Mouse (Mus musculus) midbrain, postnatal 0 days (tissue): Measurements from ENCODE around the gene Dlg3. TPM values are rescaled to one million over a fixed set of nuclear protein-coding genes. Genes with fewer than 3 reads are reported as not detected.

Experiments
- ATAC-seq: fragments of 200-750 bp; cut with Nextera tagmentation; 2 replicates; pipeline ENCODE4 v1.8.0; 2017; ENCODE audit warnings: moderate number of reproducible peaks, mild to moderate bottlenecking, moderate TSS enrichment, moderate library complexity; ENCODE audit not compliant: low FRiP score
- DNase-seq: peaks from one replicate; pipeline ENCODE4 v3.0.0-alpha.2; 2015; ENCODE audit warnings: low spot score
- H3K27ac ChIP-seq: fragments of 300-500 bp; sonication (generic); 2 replicates; pipeline ENCODE4 v1.5.1; 2014; ENCODE audit warnings: low read depth, mild to moderate bottlenecking, low read length, mixed read lengths
- H3K27me3 ChIP-seq: fragments of 300-500 bp; sonication (generic); 2 replicates; pipeline ENCODE4 v1.6.1; 2014; ENCODE audit warnings: low read length, control low read depth, mixed read lengths; ENCODE audit not compliant: insufficient read depth
- H3K36me3 ChIP-seq: fragments of 300-500 bp; sonication (generic); 2 replicates; pipeline ENCODE4 v1.6.1; 2014; ENCODE audit warnings: low read length, control low read depth, mixed read lengths; ENCODE audit not compliant: insufficient read depth
- H3K4me1 ChIP-seq: fragments of 300-500 bp; sonication (generic); 2 replicates; pipeline ENCODE4 v1.6.1; 2014; ENCODE audit warnings: mild to moderate bottlenecking, control low read depth, antibody characterized with exemption, low read length, mixed read lengths; ENCODE audit not compliant: insufficient read depth
- H3K4me2 ChIP-seq: fragments of 300-500 bp; sonication (generic); 2 replicates; pipeline ENCODE4 v1.6.1; 2014; ENCODE audit warnings: low read depth, mild to moderate bottlenecking, low read length, mixed read lengths; ENCODE audit not compliant: poor library complexity, severe bottlenecking
- H3K4me3 ChIP-seq: fragments of 300-500 bp; sonication (generic); 2 replicates; pipeline ENCODE4 v1.5.1; 2014; ENCODE audit warnings: low read depth, mild to moderate bottlenecking, low read length, moderate library complexity
- H3K9ac ChIP-seq: fragments of 300-500 bp; sonication (generic); replicated peaks from 2 replicates; pipeline ENCODE4 v1.6.1; 2014; ENCODE audit warnings: mild to moderate bottlenecking, low read length, moderate library complexity, mixed read lengths; ENCODE audit not compliant: poor library complexity, severe bottlenecking
- H3K9me3 ChIP-seq: fragments of 300-500 bp; sonication (generic); 2 replicates; pipeline ENCODE4 v1.6.1; 2016; ENCODE audit warnings: low read length, control low read depth
- CTCF ChIP-seq: IDR thresholded peaks from 2 replicates; pipeline ENCODE4 v1.5.1; 2016; ENCODE audit warnings: antibody characterized with exemption, mild to moderate bottlenecking
- WGBS: fragments of 180-500 bp; shearing (Covaris S2); extraction: QIAGEN DNeasy Blood & Tissue Kit; methylation state at CpG from one replicate; pipeline ENCODE4 v1.1.7; 2014; 5-methylcytosine and 5-hydroxymethylcytosine counted together
- polyA plus RNA-seq: library from polyadenylated mRNA; unstranded; fragments of >200 nt; fragmentation: Nextera tagmentation; extraction: Ambion mirVana; gene quantifications from 2 replicates; pipeline ENCODE4 v1.2.1, GENCODE M21; 2015
- total RNA-seq: library from RNA; depleted of rRNA; stranded (reverse); fragments of >200 nt; gene quantifications from 2 replicates; pipeline ENCODE4 v1.2.3, GENCODE M21; 2014

Gene Dlg3
- total and polyA plus RNA-seq, 2 experiments from 2014 or later: 3.5 to 44.9 TPM

DNA sequence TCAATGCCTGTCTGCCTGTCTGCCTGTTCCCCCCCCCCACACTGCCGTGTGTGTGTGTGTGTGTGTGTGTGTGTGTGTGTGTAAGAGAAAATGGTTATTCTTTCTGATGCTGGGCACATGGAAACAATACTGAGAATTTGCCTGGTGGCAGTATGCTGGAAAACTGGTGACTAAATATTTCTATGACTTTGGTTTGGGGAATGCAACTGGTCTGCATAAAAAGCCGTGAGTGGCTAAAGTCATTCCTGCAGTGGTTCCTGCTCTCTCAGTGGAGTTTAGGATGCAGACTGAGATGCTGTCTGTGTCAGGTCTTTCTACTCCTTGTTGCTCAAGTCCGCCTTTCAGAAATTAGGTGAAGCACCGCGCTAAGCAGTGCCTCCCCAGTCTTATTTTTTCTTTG, 10.9 kb downstream of the Dlg3 start:
- Histone ChIP-seq H3K4me2 (no peak overlapping the region), H3K36me3 (no peaks in the 10 kb centered on the region), H3K4me1 (no peaks in the 10 kb centered on the region), H3K27ac (no peak overlapping the region; the same call in 1 of the 2 replicates), H3K27me3 (no peaks in the 10 kb centered on the region), H3K4me3 (no peak overlapping the region), H3K9me3 (no peaks in the 10 kb centered on the region), H3K9ac (no peak overlapping the region)
- DNase-seq (no peak), ATAC-seq (no peak)
- 31% methylated on average over 5 of the region's 5 CpGs for WGBS
- TF ChIP-seq CTCF: no peak

DNA sequence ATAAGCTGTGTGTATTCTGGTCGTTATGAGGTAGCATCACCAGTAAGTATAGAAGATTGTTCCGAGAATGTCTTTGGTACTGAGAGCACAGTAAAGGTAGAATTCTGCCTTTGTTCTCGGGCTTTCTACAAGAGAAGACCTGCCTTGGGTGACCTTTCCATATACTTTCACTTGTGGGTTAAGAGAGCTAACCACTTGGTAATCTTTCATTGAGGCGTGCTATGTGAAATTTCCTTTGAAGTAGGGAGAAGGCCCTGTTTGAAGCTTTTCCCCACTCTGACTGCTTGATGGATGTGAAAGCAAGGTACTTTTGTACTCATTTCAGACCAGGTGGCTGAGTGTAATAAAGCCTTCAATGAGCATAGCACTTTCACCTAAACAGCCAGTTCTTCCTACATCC, 21.8 kb downstream of the Dlg3 start:
- DNase-seq (no peak), ATAC-seq (no peak)
- no peaks in the 10 kb centered on the region for H3K27me3 ChIP-seq
- H3K9me3 ChIP-seq: no peaks in the 10 kb centered on the region
- 84% methylated on average over 4 of the region's 4 CpGs for WGBS
- H3K9ac ChIP-seq: no peak overlapping the region
- no peak overlapping the region for H3K27ac ChIP-seq
- H3K36me3 ChIP-seq: no peaks in the 10 kb centered on the region
- no peak overlapping the region for H3K4me2 ChIP-seq
- H3K4me3 ChIP-seq: no peak overlapping the region
- H3K4me1 ChIP-seq: no peaks in the 10 kb centered on the region
- no peak for TF ChIP-seq CTCF

DNA sequence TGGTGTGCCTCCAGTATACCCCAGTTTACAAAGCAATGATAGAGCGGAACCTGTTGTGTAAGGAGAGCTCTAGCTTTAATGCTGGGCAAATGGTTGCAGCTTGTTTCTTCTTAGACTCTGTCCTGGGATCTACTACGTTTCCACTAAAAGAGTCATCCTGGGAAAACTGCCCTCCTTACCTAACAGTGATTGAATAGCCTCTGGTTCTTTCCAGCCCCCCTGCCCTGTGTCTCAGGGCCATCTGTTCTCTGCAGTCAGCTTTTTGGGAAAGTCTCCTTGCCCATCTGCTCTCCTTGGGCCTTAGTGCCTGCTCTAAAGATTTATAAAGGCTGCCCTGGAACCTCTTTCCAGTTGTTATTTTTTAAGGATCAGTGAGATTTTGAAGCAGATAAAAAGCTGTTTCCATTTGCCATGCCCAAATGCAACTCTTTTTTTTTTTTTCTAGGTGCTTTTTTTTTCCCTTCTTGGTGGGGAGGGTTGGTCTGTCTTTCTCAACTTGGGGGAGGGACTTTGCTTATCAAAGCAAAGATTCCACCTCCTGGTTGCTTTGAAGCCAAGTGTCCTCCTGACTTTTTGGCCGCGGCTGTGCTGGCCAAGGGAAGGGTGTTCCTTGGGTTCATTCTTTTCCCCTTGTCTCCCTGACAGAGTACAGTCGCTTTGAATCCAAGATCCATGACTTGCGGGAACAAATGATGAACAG, 28.7 kb downstream of the Dlg3 start:
- DNase-seq (peak; percentile 36), ATAC-seq (no peak)

DNA sequence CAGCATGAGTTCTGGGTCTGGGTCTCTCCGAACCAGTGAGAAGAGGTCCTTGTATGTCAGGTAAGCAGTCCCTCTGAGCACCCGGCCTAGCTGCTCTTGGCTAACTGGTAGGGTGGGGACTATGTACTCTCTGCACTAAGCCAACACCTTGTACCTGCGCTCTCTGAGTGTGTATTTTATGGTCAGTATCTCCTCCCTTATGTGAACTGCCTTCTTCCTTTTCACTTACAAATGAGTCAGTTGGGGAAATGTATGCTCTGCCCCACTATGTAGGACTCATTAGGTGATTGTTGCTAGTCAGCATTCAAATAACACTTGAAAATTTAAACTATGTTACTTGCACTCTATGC, 29.2 kb downstream of the Dlg3 start:
- no peaks in the 10 kb centered on the region for H3K9me3 ChIP-seq
- no peak for TF ChIP-seq CTCF
- H3K4me3 ChIP-seq: no peak overlapping the region
- no peaks in the 10 kb centered on the region for H3K4me1 ChIP-seq
- H3K4me2 ChIP-seq: no peak overlapping the region
- peaks cover 5% of the 10 kb centered on the region; the same call in 1 of the 2 replicates for H3K36me3 ChIP-seq
- ATAC-seq (no peak), DNase-seq (no peak)
- H3K27ac ChIP-seq: no peak overlapping the region
- 94% methylated on average over 3 of the region's 3 CpGs for WGBS
- H3K27me3 ChIP-seq: no peaks in the 10 kb centered on the region
- H3K9ac ChIP-seq: no peak overlapping the region

More for the DNA sequence above, 28.7 kb downstream of the Dlg3 start:
- no peak overlapping the region for H3K4me3 ChIP-seq
- no peak overlapping the region for H3K4me2 ChIP-seq
- H3K36me3 ChIP-seq: peaks cover 5% of the 10 kb centered on the region; the same call in 1 of the 2 replicates
- TF ChIP-seq CTCF: no peak
- no peaks in the 10 kb centered on the region for H3K27me3 ChIP-seq
- WGBS: 84% methylated on average over 6 of the region's 6 CpGs
- H3K4me1 ChIP-seq: no peaks in the 10 kb centered on the region
- H3K9ac ChIP-seq: no peak overlapping the region
- no peak overlapping the region for H3K27ac ChIP-seq
- no peaks in the 10 kb centered on the region for H3K9me3 ChIP-seq

DNA sequence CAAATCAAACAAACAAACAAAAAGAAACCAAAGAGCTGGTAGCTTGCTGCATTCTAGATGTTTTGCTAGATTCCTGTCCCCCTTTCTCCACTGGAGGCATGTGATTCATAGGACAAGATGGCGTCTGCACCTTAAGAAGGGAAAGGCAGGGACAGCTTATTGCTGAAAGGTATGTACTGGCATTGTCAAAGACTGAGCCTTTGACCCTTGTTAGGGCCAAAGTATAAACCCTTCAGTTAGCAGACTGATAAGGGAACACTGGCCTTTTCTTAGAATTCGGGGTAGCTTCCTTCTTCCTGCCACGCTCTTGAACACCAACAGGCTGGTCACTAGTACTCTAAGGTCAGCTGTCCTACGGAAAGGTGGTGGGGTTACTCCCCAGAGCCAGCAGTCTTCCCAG, 29.8 kb downstream of the Dlg3 start:
- H3K9ac ChIP-seq: no peak overlapping the region
- no peak for TF ChIP-seq CTCF
- ATAC-seq (no peak), DNase-seq (no peak)
- no peak overlapping the region for H3K4me3 ChIP-seq
- no peak overlapping the region for H3K4me2 ChIP-seq
- no peaks in the 10 kb centered on the region for H3K4me1 ChIP-seq
- no peak overlapping the region for H3K27ac ChIP-seq
- H3K9me3 ChIP-seq: no peaks in the 10 kb centered on the region
- H3K36me3 ChIP-seq: peaks cover 5% of the 10 kb centered on the region; the same call in 1 of the 2 replicates
- 73% methylated on average over 4 of the region's 4 CpGs for WGBS
- no peaks in the 10 kb centered on the region for H3K27me3 ChIP-seq

DNA sequence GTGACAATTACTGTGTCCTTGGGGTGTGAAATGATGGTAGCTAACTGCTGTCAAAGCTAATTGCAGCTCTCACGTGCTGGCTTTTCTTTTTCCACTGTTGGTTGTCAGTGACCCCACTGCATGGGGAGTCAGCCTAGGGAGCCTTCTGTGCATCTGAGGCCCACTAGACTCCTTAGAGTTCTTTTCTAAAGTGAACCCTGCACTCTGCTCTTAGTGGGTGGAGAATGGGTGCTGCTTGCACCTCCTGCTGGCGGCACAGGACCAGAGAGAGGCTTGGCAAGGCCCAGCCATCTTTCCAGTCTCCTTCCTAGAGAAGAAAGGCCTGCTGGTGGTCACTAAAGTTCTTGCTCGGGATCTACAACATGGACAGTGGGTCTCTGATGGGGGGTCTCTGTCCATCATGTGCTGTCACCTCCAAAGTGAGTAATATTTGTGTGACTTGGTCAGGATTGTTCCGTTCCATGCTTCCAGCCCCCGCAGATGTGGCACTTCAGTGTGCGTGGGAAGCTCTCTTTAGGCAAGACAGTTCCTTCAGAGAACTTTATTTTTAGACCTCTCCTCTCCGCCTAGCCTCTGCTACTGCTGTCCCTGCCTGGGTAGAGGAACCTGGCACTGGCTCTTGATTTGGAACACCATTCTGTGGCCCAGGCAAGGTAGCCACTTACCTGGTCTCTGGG, 30.5 kb downstream of the Dlg3 start:
- no peaks in the 10 kb centered on the region for H3K4me1 ChIP-seq
- H3K9me3 ChIP-seq: no peaks in the 10 kb centered on the region
- no peak overlapping the region for H3K4me3 ChIP-seq
- WGBS: 76% methylated on average over 7 of the region's 7 CpGs
- no peaks in the 10 kb centered on the region for H3K27me3 ChIP-seq
- no peak overlapping the region for H3K9ac ChIP-seq
- ATAC-seq (no peak), DNase-seq (no peak)
- H3K27ac ChIP-seq: no peak overlapping the region
- no peak overlapping the region for H3K4me2 ChIP-seq
- TF ChIP-seq CTCF: no peak
- peaks cover 5% of the 10 kb centered on the region; the same call in 1 of the 2 replicates for H3K36me3 ChIP-seq
